Comparison of ENCODE assay signal across 30 mouse cellular contexts in the genomic region with DNA sequence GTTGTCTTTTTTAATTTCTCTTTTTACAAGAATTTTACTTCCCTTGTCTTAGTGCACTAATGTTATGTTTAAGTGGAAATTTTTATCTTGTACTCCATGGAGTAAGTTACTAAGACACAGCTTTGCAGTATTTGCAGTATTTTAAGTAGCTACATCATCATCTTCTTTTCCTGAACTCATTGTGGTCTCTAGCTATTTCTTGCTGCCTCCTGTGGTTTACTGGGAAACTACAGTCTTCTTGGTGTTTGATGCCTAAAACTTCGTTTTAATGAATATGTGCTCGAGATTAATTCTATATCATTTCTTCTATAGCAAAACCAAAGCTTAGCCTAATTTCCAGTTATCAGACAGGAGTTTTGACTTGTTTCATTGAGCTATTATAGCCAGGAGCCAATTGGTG. TPM values are rescaled to one million over a fixed set of nuclear protein-coding genes. Genes with fewer than 3 reads are reported as not detected.
DNase-seq lines count a peak whose midpoint lies in the region; ATAC-seq and TF ChIP-seq lines count a peak whose summit lies in the region.
"Had no signal": no experiment of that assay in that cellular context is flagged by ENCODE, and none has a peak within 500 bp of the region (broad histone marks: within the 10 kb centered on the region; RNA-seq: fewer than 3 reads in every experiment).

No protein-coding gene starts in this region.

- no peaks in the 10 kb centered on the region for H3K9me3 ChIP-seq in forebrain, postnatal 0 days (ENCODE audit: low read length)
- H3K9me3 ChIP-seq in forebrain, embryonic 12.5 days: no peaks in the 10 kb centered on the region
- no peaks in the 10 kb centered on the region for H3K9me3 ChIP-seq in midbrain, postnatal 0 days (ENCODE audit: low read length)
- no peaks in the 10 kb centered on the region for H3K9me3 ChIP-seq in midbrain, embryonic 14.5 days (ENCODE audit: control insufficient read depth, low read length)
- H3K9me3 ChIP-seq: embryonic facial prominence, embryonic 12.5 days; embryonic facial prominence, embryonic 15.5 days; forebrain, embryonic 15.5 days; heart, embryonic 10.5 days; heart, embryonic 13.5 days; hindbrain, embryonic 12.5 days; hindbrain, embryonic 15.5 days had no signal

- H3K36me3 ChIP-seq in forebrain, postnatal 0 days (ENCODE audit: insufficient read depth): no peaks in the 10 kb centered on the region
- no peaks in the 10 kb centered on the region for H3K36me3 ChIP-seq in forebrain, embryonic 12.5 days (replicated peaks)
- H3K36me3 ChIP-seq in midbrain, postnatal 0 days (ENCODE audit: insufficient read depth, low read length): no peaks in the 10 kb centered on the region
- no peaks in the 10 kb centered on the region for H3K36me3 ChIP-seq in midbrain, embryonic 14.5 days (ENCODE audit: control insufficient read depth, insufficient read depth, low read length)
- H3K36me3 ChIP-seq in kidney, adult 2 months (ENCODE audit: control insufficient read depth, insufficient read depth, low read length): no peaks in the 10 kb centered on the region
- H3K36me3 ChIP-seq: embryonic facial prominence, embryonic 12.5 days; embryonic facial prominence, embryonic 15.5 days; forebrain, embryonic 15.5 days; heart, embryonic 10.5 days; heart, embryonic 13.5 days; hindbrain, embryonic 12.5 days; hindbrain, embryonic 15.5 days had no signal

- DNase-seq in forebrain, postnatal 0 days: peak; percentile 4
- DNase-seq in layer of hippocampus, adult 2 months (ENCODE audit: low spot score in 2 of 2): no peak
- DNase-seq in layer of hippocampus, adult 8-10 months (ENCODE audit: low spot score in 2 of 2): no peak
- DNase-seq in midbrain, postnatal 0 days (ENCODE audit: low spot score): peak; percentile 19
- DNase-seq in midbrain, embryonic 14.5 days: no peak
- DNase-seq in kidney, adult 2 months: no peak
- DNase-seq: adrenal gland, adult 8-10 months; adrenal gland, postnatal 25 days; cerebellum, adult 11 months; cerebellum, adult 2 months; cerebellum, adult 9-11 months; cerebellum, postnatal 25 days; gastrocnemius, postnatal 25 days; heart, adult 2 months; heart, postnatal 14 days; heart, postnatal 4 days had no signal

- H3K27me3 ChIP-seq in forebrain, postnatal 0 days (ENCODE audit: insufficient read depth, low read length): no peaks in the 10 kb centered on the region
- H3K27me3 ChIP-seq in forebrain, embryonic 12.5 days: no peaks in the 10 kb centered on the region
- H3K27me3 ChIP-seq in midbrain, postnatal 0 days (ENCODE audit: insufficient read depth, low read length): no peaks in the 10 kb centered on the region
- no peaks in the 10 kb centered on the region for H3K27me3 ChIP-seq in midbrain, embryonic 14.5 days (ENCODE audit: control insufficient read depth, insufficient read depth, low read length)
- H3K27me3 ChIP-seq in kidney, adult 2 months (replicated peaks; ENCODE audit: control insufficient read depth, insufficient read depth, low read length): no peaks in the 10 kb centered on the region
- H3K27me3 ChIP-seq: embryonic facial prominence, embryonic 12.5 days; embryonic facial prominence, embryonic 15.5 days; forebrain, embryonic 15.5 days; heart, embryonic 13.5 days; hindbrain, embryonic 12.5 days; hindbrain, embryonic 15.5 days had no signal

- H3K4me2 ChIP-seq in forebrain, postnatal 0 days (ENCODE audit: low read depth): no peak overlapping the region
- H3K4me2 ChIP-seq in forebrain, embryonic 12.5 days: no peak overlapping the region
- no peak overlapping the region for H3K4me2 ChIP-seq in midbrain, postnatal 0 days (ENCODE audit: low read depth, low read length, poor library complexity, severe bottlenecking)
- no peak overlapping the region for H3K4me2 ChIP-seq in midbrain, embryonic 14.5 days (ENCODE audit: low read length)
- H3K4me2 ChIP-seq: embryonic facial prominence, embryonic 12.5 days; embryonic facial prominence, embryonic 15.5 days; forebrain, embryonic 15.5 days; heart, embryonic 13.5 days; hindbrain, embryonic 12.5 days; hindbrain, embryonic 15.5 days had no signal

- no peak for TF ChIP-seq POLR2A in kidney, adult 2 months (IDR thresholded peaks at IDR 0.05; ENCODE audit: low read depth, low read length)

- no peak overlapping the region for H3K27ac ChIP-seq in forebrain, postnatal 0 days (ENCODE audit: low read depth, low read length)
- H3K27ac ChIP-seq in forebrain, embryonic 12.5 days: no peak overlapping the region
- no peak overlapping the region for H3K27ac ChIP-seq in layer of hippocampus, adult 2 months
- no peak overlapping the region for H3K27ac ChIP-seq in midbrain, postnatal 0 days (ENCODE audit: low read depth, low read length)
- H3K27ac ChIP-seq in midbrain, embryonic 14.5 days (replicated peaks; ENCODE audit: low read depth, low read length): no peak overlapping the region
- H3K27ac ChIP-seq in kidney, adult 2 months (ENCODE audit: insufficient read depth, low read depth, low read length): no peak overlapping the region
- H3K27ac ChIP-seq: embryonic facial prominence, embryonic 12.5 days; embryonic facial prominence, embryonic 15.5 days; forebrain, embryonic 15.5 days; heart, adult 2 months; heart, embryonic 10.5 days; heart, embryonic 13.5 days; hindbrain, embryonic 12.5 days; hindbrain, embryonic 15.5 days had no signal

- no peak for ATAC-seq in forebrain, postnatal 0 days
- no peak for ATAC-seq in forebrain, embryonic 12.5 days (ENCODE audit: low FRiP score)
- ATAC-seq in midbrain, postnatal 0 days (ENCODE audit: low FRiP score): no peak
- ATAC-seq in midbrain, embryonic 14.5 days (ENCODE audit: low FRiP score, low TSS enrichment): no peak
- ATAC-seq: activated CD4-positive, CD25-positive, alpha-beta regulatory T cell, adult 4 months; forebrain, embryonic 15.5 days had no signal

- no peaks in the 10 kb centered on the region for H3K4me1 ChIP-seq in forebrain, postnatal 0 days (ENCODE audit: insufficient read depth)
- no peaks in the 10 kb centered on the region for H3K4me1 ChIP-seq in forebrain, embryonic 12.5 days
- H3K4me1 ChIP-seq in midbrain, postnatal 0 days (ENCODE audit: insufficient read depth, low read length): no peaks in the 10 kb centered on the region
- no peaks in the 10 kb centered on the region for H3K4me1 ChIP-seq in midbrain, embryonic 14.5 days (ENCODE audit: control insufficient read depth, insufficient read depth, low read length)
- no peaks in the 10 kb centered on the region for H3K4me1 ChIP-seq in kidney, adult 2 months (ENCODE audit: control insufficient read depth, insufficient read depth, low read length)
- H3K4me1 ChIP-seq: embryonic facial prominence, embryonic 12.5 days; embryonic facial prominence, embryonic 15.5 days; forebrain, embryonic 15.5 days; heart, embryonic 10.5 days; heart, embryonic 13.5 days; hindbrain, embryonic 12.5 days; hindbrain, embryonic 15.5 days had no signal

- peak; percentile 52 for TF ChIP-seq CTCF in forebrain, postnatal 0 days (IDR thresholded peaks at IDR 0.05; ENCODE audit: low read depth)
- TF ChIP-seq CTCF in layer of hippocampus, adult 2 months (conservative IDR thresholded peaks at IDR 0.05): peak; percentile 73
- TF ChIP-seq CTCF in midbrain, postnatal 0 days (IDR thresholded peaks at IDR 0.05): peak; percentile 59
- no peak for TF ChIP-seq CTCF in kidney, adult 2 months (conservative IDR thresholded peaks at IDR 0.05; ENCODE audit: insufficient read depth, insufficient read length, low read depth, low read length)

- no peak overlapping the region for H3K4me3 ChIP-seq in forebrain, postnatal 0 days (ENCODE audit: low read depth, low read length)
- no peak overlapping the region for H3K4me3 ChIP-seq in forebrain, embryonic 12.5 days (replicated peaks)
- no peak overlapping the region for H3K4me3 ChIP-seq in layer of hippocampus, adult 2 months
- no peak overlapping the region for H3K4me3 ChIP-seq in midbrain, postnatal 0 days (ENCODE audit: low read depth, low read length)
- H3K4me3 ChIP-seq in midbrain, embryonic 14.5 days (replicated peaks; ENCODE audit: low read depth, low read length): no peak overlapping the region
- no peak overlapping the region for H3K4me3 ChIP-seq in kidney, adult 2 months (ENCODE audit: insufficient read depth, low read depth, low read length)
- H3K4me3 ChIP-seq: embryonic facial prominence, embryonic 12.5 days; embryonic facial prominence, embryonic 15.5 days; forebrain, embryonic 15.5 days; heart, adult 2 months; heart, embryonic 10.5 days; heart, embryonic 13.5 days; hindbrain, embryonic 12.5 days; hindbrain, embryonic 15.5 days had no signal

- 78% methylated on average over 2 of the region's 2 CpGs for WGBS in forebrain, postnatal 0 days
- WGBS in forebrain, embryonic 12.5 days: 83% methylated on average over 2 of the region's 2 CpGs
- WGBS in midbrain, postnatal 0 days: 77% methylated on average over 2 of the region's 2 CpGs
- WGBS in midbrain, embryonic 14.5 days: 82% methylated on average over 2 of the region's 2 CpGs
- 76% methylated on average over 2 of the region's 2 CpGs for WGBS in kidney, adult 2 months

- no peak overlapping the region for H3K9ac ChIP-seq in forebrain, postnatal 0 days
- H3K9ac ChIP-seq in forebrain, embryonic 12.5 days: no peak overlapping the region
- H3K9ac ChIP-seq in midbrain, postnatal 0 days (replicated peaks; ENCODE audit: low read length, poor library complexity, severe bottlenecking): no peak overlapping the region
- H3K9ac ChIP-seq in midbrain, embryonic 14.5 days (replicated peaks; ENCODE audit: low read length): no peak overlapping the region
- H3K9ac ChIP-seq: embryonic facial prominence, embryonic 12.5 days; embryonic facial prominence, embryonic 15.5 days; forebrain, embryonic 15.5 days; heart, embryonic 13.5 days; hindbrain, embryonic 12.5 days; hindbrain, embryonic 15.5 days had no signal

RNA-seq across cellular contexts. Expression of a gene that starts 37.6 kb away (rescaled TPM):
- total RNA-seq in forebrain, postnatal 0 days (2014; rRNA removed): 10.6 and 14.8 TPM in 2 replicates
- 0.57 and 1.3 TPM in 2 replicates for polyA plus RNA-seq in forebrain, postnatal 0 days (2015; fragmentation: Nextera tagmentation; extraction: Ambion mirVana)
- 0.17 and 0.23 TPM in 2 replicates for polyA plus RNA-seq in forebrain, embryonic 12.5 days (2016; fragmentation: Nextera tagmentation; extraction: Ambion mirVana)
- 10 to 100 TPM; 15.3 to 16.7 TPM for total RNA-seq in layer of hippocampus, adult 2 months (2021)
- total RNA-seq in layer of hippocampus, adult 8-10 months (2022): 10 to 100 TPM; 13.0 to 16.8 (median 14.3) TPM
- total RNA-seq in midbrain, postnatal 0 days (2014; rRNA removed): 20.4 and 24.3 TPM in 2 replicates
- 2.4 and 2.9 TPM in 2 replicates for polyA plus RNA-seq in midbrain, postnatal 0 days (2015; fragmentation: Nextera tagmentation; extraction: Ambion mirVana)
- 2.1 and 2.8 TPM in 2 replicates for polyA plus RNA-seq in midbrain, embryonic 14.5 days (2014; fragmentation: Nextera tagmentation; extraction: Ambion mirVana)
- polyA plus RNA-seq in kidney, adult 2 months (2012; rRNA removed): 0.02 TPM in 1 of 2 replicates, not detected in the other
- total RNA-seq: common myeloid progenitor, adult 5-6 weeks; ES-E14; gastrocnemius, adult 8-10 months; gastrocnemius, postnatal 25 days; heart, postnatal 14 days had no signal
- polyA plus RNA-seq: gonadal fat pad, adult 2 months; heart, embryonic 10.5 days; heart, embryonic 16.5 days had no signal

Comparison
In these comparisons a context has a peak if more than half of its experiments do, and no peak if none do; other contexts are left out.
1. DNase-seq: peak in forebrain, postnatal 0 days (single experiment) and midbrain, postnatal 0 days (single experiment); none in layer of hippocampus, adult 2 months (0 of 2), layer of hippocampus, adult 8-10 months (0 of 2), midbrain, embryonic 14.5 days (single experiment) and kidney, adult 2 months (single experiment).